In the genomic region with DNA sequence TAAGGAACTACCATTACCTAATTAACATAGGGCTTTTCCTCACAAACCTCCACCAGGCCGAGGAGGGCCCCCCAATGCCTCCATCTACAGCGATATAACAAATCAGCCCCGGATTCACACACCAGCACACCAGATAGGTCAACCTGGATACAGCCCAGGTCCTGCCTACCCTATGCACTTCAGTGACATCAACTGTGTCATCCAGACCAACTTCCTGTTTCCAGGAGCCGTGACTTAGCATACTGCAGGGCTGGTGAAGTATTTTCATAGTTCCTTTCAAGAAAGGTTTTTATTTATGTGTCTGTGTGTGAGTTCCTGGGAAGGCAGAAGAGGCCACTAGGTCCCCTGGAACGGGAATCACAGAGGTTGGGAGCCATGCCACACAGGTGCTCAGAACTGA, we compare ENCODE assay signal across 13 mouse cellular contexts.
"Had no signal": no experiment of that assay in that cellular context is flagged by ENCODE, and none has a peak within 500 bp of the region (broad histone marks: within the 10 kb centered on the region; RNA-seq: fewer than 3 reads in every experiment).

No protein-coding gene starts in this region.

- H3K27me3 ChIP-seq: limb, embryonic 13.5 days; megakaryocyte, embryonic 14.5 days had no signal

- DNase-seq: kidney, adult 8-10 months; kidney, postnatal 25 days; layer of hippocampus, adult 9-11 months; layer of hippocampus, postnatal 36 days; lung, adult 18-20 months; lung, postnatal 36 days; thymus, adult 18-20 months; thymus, postnatal 14 days had no signal

- H3K9me3 ChIP-seq: limb, embryonic 13.5 days had no signal

- H3K27ac ChIP-seq: limb, embryonic 13.5 days; liver, embryonic 14.5 days had no signal

- H3K4me1 ChIP-seq: limb, embryonic 13.5 days had no signal

- ATAC-seq: midbrain, embryonic 16.5 days had no signal

- H3K9ac ChIP-seq: limb, embryonic 13.5 days; liver, embryonic 14.5 days had no signal

- H3K4me2 ChIP-seq: limb, embryonic 13.5 days; midbrain, embryonic 11.5 days had no signal

- H3K4me3 ChIP-seq: limb, embryonic 13.5 days; megakaryocyte, embryonic 14.5 days had no signal
